Mouse (Mus musculus): ENCODE results near the gene Gm10800. TPM values are rescaled to one million over a fixed set of nuclear protein-coding genes. Genes with fewer than 3 reads are reported as not detected.
"Not testable (repeated sequence)": the region's sequence is repeated elsewhere in the genome, so short reads cannot be mapped to it uniquely, and the experiment has no call there.

The Gm10800 gene
- not detected in 2 replicates for polyA plus RNA-seq (2015; fragmentation: Nextera tagmentation; extraction: Ambion mirVana)

DNA sequence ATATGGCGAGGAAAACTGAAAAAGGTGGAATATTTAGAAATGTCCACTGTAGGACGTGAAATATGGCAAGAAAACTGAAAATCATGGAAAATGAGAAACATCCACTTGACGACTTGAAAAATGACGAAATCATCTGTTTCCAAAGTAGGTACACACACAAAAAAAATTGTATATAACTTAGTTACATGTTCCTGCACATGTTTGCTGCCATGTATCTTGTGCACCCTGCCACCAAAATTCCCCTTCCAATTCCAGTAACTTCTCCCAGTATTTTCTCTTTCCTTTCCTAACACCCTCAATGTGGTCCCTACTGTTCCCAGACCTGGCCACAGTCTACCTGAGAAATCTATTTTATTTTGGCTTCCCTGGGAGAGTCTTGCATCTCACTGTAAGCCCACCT is at the start of gene Gm10800:
Gene Gm10800 (minus strand): TSS at position 101 of the 400 bp plus-strand sequence.
- H3K9me3 ChIP-seq (replicated peaks; ENCODE audit: control insufficient read depth, low read length); H3K27me3 ChIP-seq (ENCODE audit: control insufficient read depth, insufficient read depth, low read depth, low read length); H3K4me2 ChIP-seq (ENCODE audit: low read depth, low read length); H3K4me1 ChIP-seq (ENCODE audit: control insufficient read depth, low read depth, low read length); H3K9ac ChIP-seq (ENCODE audit: low read depth, low read length); H3K36me3 ChIP-seq (ENCODE audit: control insufficient read depth, insufficient read depth); ATAC-seq (ENCODE audit: low read depth); H3K4me3 ChIP-seq (ENCODE audit: low read depth, low read length); H3K27ac ChIP-seq (ENCODE audit: low read length): not testable (repeated sequence)
- WGBS (ENCODE audit: insufficient replicate concordance): 69% methylated on average over 4 of the region's 4 CpGs

DNA sequence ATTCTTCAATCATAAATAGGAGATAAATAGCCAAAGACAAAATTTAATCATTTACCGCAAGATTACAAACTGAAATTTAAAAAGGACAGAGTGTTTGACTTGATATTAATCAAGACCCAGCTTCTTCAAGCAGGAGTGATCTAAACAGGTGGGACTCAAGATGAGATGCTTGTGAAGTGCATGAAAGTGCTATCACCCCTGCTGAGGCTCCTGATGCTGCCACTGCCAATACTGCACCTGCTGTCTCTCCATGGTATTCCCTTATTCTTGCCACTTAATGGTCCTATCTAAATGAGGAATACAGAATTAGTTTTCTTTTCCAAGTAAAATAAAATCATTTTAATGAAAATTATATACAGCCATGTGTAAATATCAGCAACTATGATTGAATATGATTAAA is 30.4 kb upstream of the Gm10800 start:
- Histone ChIP-seq H3K36me3 (ENCODE audit: control insufficient read depth, insufficient read depth) (no peaks in the 10 kb centered on the region), H3K9me3 (replicated peaks; ENCODE audit: control insufficient read depth, low read length) (no peaks in the 10 kb centered on the region), H3K27ac (ENCODE audit: low read length) (no peak overlapping the region), H3K27me3 (ENCODE audit: control insufficient read depth, insufficient read depth, low read depth, low read length) (no peaks in the 10 kb centered on the region), H3K4me1 (ENCODE audit: control insufficient read depth, low read depth, low read length) (no peaks in the 10 kb centered on the region), H3K9ac (ENCODE audit: low read depth, low read length) (no peak overlapping the region), H3K4me2 (ENCODE audit: low read depth, low read length) (no peak overlapping the region), H3K4me3 (ENCODE audit: low read depth, low read length) (no peak overlapping the region)
- WGBS (ENCODE audit: insufficient replicate concordance): 75% methylated on average over 1 of the region's 1 CpGs
- no peak for ATAC-seq (ENCODE audit: low read depth)

DNA sequence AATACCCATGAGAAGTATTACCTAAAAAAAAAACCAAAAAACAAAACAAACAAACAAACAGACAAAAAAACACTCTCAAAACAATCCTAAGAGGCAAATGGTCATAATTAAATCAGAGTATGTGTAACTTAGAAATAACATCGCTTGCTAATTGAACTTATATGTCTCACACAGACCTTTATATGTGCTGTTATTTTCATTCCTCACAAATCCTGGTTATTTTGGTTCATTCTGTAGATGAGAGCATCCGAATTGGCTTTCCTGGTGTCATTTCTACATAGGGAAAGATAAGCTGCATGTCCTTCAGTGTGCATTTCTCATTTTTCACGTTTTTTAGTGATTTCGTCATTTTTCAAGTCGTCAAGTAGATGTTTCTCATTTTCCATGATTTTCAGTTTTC is 5.2 kb downstream of the Gm10800 start, which contains the start of gene Gm10801:
Gene Gm10801 (plus strand): TSS at position 301 of the 400 bp plus-strand sequence.
- 57% methylated on average over 4 of the region's 5 CpGs for WGBS (ENCODE audit: insufficient replicate concordance)
- not testable (repeated sequence) for H3K27ac ChIP-seq (ENCODE audit: low read length); ATAC-seq (ENCODE audit: low read depth); H3K9ac ChIP-seq (ENCODE audit: low read depth, low read length); H3K9me3 ChIP-seq (replicated peaks; ENCODE audit: control insufficient read depth, low read length); H3K4me1 ChIP-seq (ENCODE audit: control insufficient read depth, low read depth, low read length); H3K27me3 ChIP-seq (ENCODE audit: control insufficient read depth, insufficient read depth, low read depth, low read length); H3K4me2 ChIP-seq (ENCODE audit: low read depth, low read length); H3K4me3 ChIP-seq (ENCODE audit: low read depth, low read length); H3K36me3 ChIP-seq (ENCODE audit: control insufficient read depth, insufficient read depth)

Other genes with a start within 250 kb of the Gm10800 start
- gene Gm10801, start 5.1 kb downstream of the Gm10800 start, polyA plus RNA-seq (2015; fragmentation: Nextera tagmentation; extraction: Ambion mirVana): not detected in 2 replicates